Mouse (Mus musculus): ENCODE results near the gene Mta1.

- no peak for TF ChIP-seq CTCF (IDR thresholded peaks at IDR 0.05; ENCODE audit: extremely low read depth, insufficient read length, insufficient replicate concordance, low read depth, low read length)
- no peak for TF ChIP-seq POLR2A (IDR thresholded peaks at IDR 0.05; ENCODE audit: low read depth, low read length)
Observed at GRCm38 (mm10) chr12:113088026-113088425, 10.1 kb upstream of the Mta1 start.

All from small intestine, adult 2 months (tissue).